Mouse (Mus musculus): ENCODE measurements at regions not wholly inside any gene's neighbourhood (a gene's known extent, or its start where the extent isn't known, plus 50 kb on each side); places are given as distances from the start of the nearest gene placed in this dataset.

DNA sequence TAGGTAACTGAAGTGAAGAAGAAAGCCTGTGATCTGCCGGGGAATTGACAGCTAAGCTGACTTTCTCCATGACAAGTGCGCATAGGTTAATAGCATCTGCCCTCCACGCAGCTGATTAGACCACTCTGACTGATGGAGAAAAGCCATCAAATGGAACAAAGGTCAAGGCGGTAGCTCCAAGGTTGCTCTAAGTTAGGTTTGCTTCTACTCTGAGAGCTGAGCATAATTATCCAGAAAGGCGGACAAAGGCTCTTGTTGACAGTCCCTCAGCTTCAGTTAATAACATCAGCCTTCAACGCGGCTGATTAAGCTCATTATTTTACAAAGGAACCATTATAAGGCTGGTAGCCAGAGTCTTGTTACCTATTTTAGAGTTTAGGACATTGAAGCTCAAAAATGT lies 54.0 kb upstream of the Enpep start:
- ATAC-seq (ENCODE audit: insufficient number of reproducible peaks, insufficient read depth, low FRiP score, low TSS enrichment) = no peak
- Histone ChIP-seq H3K36me3 (no peaks in the 10 kb centered on the region), H3K4me3 (no peak overlapping the region), H3K4me1 (no peaks in the 10 kb centered on the region), H3K27me3 (no peaks in the 10 kb centered on the region), H3K27ac (no peak overlapping the region), H3K9me3 (no peaks in the 10 kb centered on the region), H3K4me2 (replicated peaks) (no peak overlapping the region), H3K9ac (no peak overlapping the region)
- WGBS = 29% methylated on average over 7 of the region's 7 CpGs

GRCm38 (mm10) chr3:129390506-129390905 lies 58.0 kb upstream of the Enpep start:
- Histone ChIP-seq H3K4me1 (no peaks in the 10 kb centered on the region), H3K9me3 (no peaks in the 10 kb centered on the region), H3K27ac (no peak overlapping the region), H3K9ac (no peak overlapping the region), H3K36me3 (no peaks in the 10 kb centered on the region), H3K4me3 (no peak overlapping the region), H3K4me2 (replicated peaks) (no peak overlapping the region), H3K27me3 (no peaks in the 10 kb centered on the region)
- 93% methylated on average over 11 of the region's 11 CpGs for WGBS
- no peak for ATAC-seq (ENCODE audit: insufficient number of reproducible peaks, insufficient read depth, low FRiP score, low TSS enrichment)

- Histone ChIP-seq H3K27ac (no peak overlapping the region), H3K27me3 (no peaks in the 10 kb centered on the region), H3K36me3 (no peaks in the 10 kb centered on the region), H3K4me2 (replicated peaks) (no peak overlapping the region), H3K9ac (no peak overlapping the region), H3K4me1 (no peaks in the 10 kb centered on the region), H3K9me3 (no peaks in the 10 kb centered on the region), H3K4me3 (no peak overlapping the region)
- ATAC-seq (ENCODE audit: insufficient number of reproducible peaks, insufficient read depth, low FRiP score, low TSS enrichment) = no peak
- 47% methylated on average over 14 of the region's 14 CpGs for whole genome bisulfite sequencing
Observed at GRCm38 (mm10) chr3:129391888-129392813, 59.6 kb upstream of the Enpep start.

GRCm38 (mm10) chr3:129392814-129393804 lies 60.6 kb upstream of the Enpep start:
- no peaks in the 10 kb centered on the region for H3K36me3 ChIP-seq
- 74% methylated on average over 23 of the region's 23 CpGs for WGBS
- no peak overlapping the region for H3K27ac ChIP-seq
- no peak overlapping the region for H3K4me3 ChIP-seq
- H3K4me2 ChIP-seq (replicated peaks) = no peak overlapping the region
- H3K27me3 ChIP-seq = no peaks in the 10 kb centered on the region
- ATAC-seq (ENCODE audit: insufficient number of reproducible peaks, insufficient read depth, low FRiP score, low TSS enrichment) = no peak
- H3K4me1 ChIP-seq = no peaks in the 10 kb centered on the region
- no peaks in the 10 kb centered on the region for H3K9me3 ChIP-seq
- no peak overlapping the region for H3K9ac ChIP-seq

DNA sequence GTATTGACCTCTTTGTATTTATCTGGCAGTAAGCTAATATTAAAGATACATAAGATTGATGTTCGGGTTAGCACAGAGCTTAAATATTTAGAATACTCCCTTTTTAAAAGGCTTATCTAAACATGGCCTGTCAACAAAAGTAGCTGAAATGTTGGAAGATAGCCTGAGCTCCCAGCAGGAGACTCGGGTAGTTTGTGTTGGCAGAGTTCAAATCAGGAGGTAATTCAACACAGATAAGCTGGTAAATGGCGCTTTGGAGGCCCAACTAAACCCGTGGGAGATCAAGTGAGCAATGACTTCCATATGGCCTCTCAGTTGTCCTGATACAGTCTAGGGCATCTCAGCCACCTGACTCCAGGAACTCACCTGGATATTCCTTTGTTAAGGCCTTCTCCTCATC lies 65.0 kb upstream of the Enpep start:
- Histone ChIP-seq H3K9me3 (no peaks in the 10 kb centered on the region), H3K4me2 (replicated peaks) (no peak overlapping the region), H3K9ac (no peak overlapping the region), H3K36me3 (no peaks in the 10 kb centered on the region), H3K27me3 (no peaks in the 10 kb centered on the region), H3K4me3 (no peak overlapping the region), H3K4me1 (no peaks in the 10 kb centered on the region), H3K27ac (no peak overlapping the region)
- ATAC-seq (ENCODE audit: insufficient number of reproducible peaks, insufficient read depth, low FRiP score, low TSS enrichment) = no peak
- WGBS = 34% methylated on average over 4 of the region's 4 CpGs

GRCm38 (mm10) chr3:129400092-129400924 lies 67.8 kb upstream of the Enpep start:
- H3K4me2 ChIP-seq (replicated peaks) = no peak overlapping the region
- H3K9me3 ChIP-seq = no peaks in the 10 kb centered on the region
- H3K4me1 ChIP-seq = no peaks in the 10 kb centered on the region
- H3K9ac ChIP-seq = no peak overlapping the region
- no peak overlapping the region for H3K4me3 ChIP-seq
- WGBS = 77% methylated on average over 12 of the region's 12 CpGs
- no peaks in the 10 kb centered on the region for H3K36me3 ChIP-seq
- no peak for ATAC-seq (ENCODE audit: insufficient number of reproducible peaks, insufficient read depth, low FRiP score, low TSS enrichment)
- H3K27me3 ChIP-seq = no peaks in the 10 kb centered on the region
- no peak overlapping the region for H3K27ac ChIP-seq

DNA sequence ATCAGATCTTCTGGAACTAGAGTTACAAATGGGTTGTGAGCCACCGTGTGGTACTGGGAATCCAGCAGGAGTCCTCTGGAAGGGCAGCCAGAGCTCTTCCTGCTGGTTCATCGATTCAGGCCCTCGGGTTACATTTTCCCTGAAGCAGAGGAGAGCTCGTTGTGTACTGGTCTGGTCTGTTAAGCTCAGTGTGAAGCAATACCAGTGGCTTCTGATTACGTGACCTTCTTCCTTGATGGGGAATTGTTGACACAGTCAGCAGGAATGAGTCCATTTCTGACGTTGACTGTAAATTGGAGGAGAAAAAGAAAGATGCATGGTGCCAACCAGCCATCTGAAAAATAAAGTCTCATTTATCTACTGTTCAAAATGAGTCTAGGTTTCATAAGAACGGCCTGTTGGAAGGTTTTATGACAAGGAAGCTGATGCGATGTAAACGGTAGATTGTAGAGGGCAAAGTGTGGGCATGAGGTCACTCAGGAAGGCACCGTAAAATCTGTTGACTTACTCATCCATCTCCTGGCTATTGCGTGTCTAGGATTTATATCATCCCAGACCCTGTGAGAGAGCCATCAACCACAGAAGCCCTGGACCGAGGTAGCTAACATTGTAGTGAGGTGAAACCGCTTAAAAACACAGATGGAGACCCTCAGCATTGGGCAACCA lies 79.0 kb upstream of the Enpep start:
- no peak for ATAC-seq (ENCODE audit: insufficient number of reproducible peaks, insufficient read depth, low FRiP score, low TSS enrichment)
- no peaks in the 10 kb centered on the region for H3K27me3 ChIP-seq
- H3K4me3 ChIP-seq = no peak overlapping the region
- peaks cover 5% of the 10 kb centered on the region; the same call in 1 of the 2 replicates for H3K4me1 ChIP-seq
- no peak overlapping the region for H3K9ac ChIP-seq
- 81% methylated on average over 13 of the region's 13 CpGs for WGBS
- H3K9me3 ChIP-seq = no peaks in the 10 kb centered on the region
- no peak overlapping the region for H3K27ac ChIP-seq
- H3K36me3 ChIP-seq = no peaks in the 10 kb centered on the region
- H3K4me2 ChIP-seq (replicated peaks) = no peak overlapping the region

- ATAC-seq (ENCODE audit: insufficient number of reproducible peaks, insufficient read depth, low FRiP score, low TSS enrichment) = 0 out of 2 replicates have a peak, but pooled peaks have one; percentile 22
- Histone ChIP-seq H3K36me3 (no peaks in the 10 kb centered on the region), H3K4me3 (no peak overlapping the region), H3K9me3 (no peaks in the 10 kb centered on the region), H3K27me3 (no peaks in the 10 kb centered on the region), H3K27ac (peak overlapping the region; percentile 67; the same call in 1 of the 2 replicates), H3K4me1 (peaks cover 5% of the 10 kb centered on the region; the same call in 1 of the 2 replicates), H3K4me2 (replicated peaks) (no peak overlapping the region), H3K9ac (no peak overlapping the region)
- WGBS = 26% methylated on average over 11 of the region's 11 CpGs
Observed at GRCm38 (mm10) chr3:129412126-129412960, 79.8 kb upstream of the Enpep start.

DNA sequence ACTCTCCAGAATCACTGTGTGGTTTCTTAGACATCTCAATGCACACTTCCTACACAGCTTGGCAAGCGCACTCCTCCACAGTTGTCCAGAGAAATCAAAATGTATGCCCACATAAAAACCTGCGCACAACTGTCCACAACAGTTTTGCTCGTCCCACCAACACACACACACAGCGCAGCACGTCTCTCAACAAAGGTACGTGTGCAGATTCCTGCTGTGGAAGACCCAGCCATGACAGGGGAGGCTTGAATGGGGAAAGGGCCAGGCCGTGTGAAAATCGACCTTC lies 80.4 kb upstream of the Enpep start:
- no peak overlapping the region for H3K4me3 ChIP-seq
- H3K9ac ChIP-seq = no peak overlapping the region
- no peaks in the 10 kb centered on the region for H3K27me3 ChIP-seq
- WGBS = 57% methylated on average over 8 of the region's 8 CpGs
- H3K4me2 ChIP-seq (replicated peaks) = no peak overlapping the region
- no peaks in the 10 kb centered on the region for H3K9me3 ChIP-seq
- no peak for ATAC-seq (ENCODE audit: insufficient number of reproducible peaks, insufficient read depth, low FRiP score, low TSS enrichment)
- H3K36me3 ChIP-seq = no peaks in the 10 kb centered on the region
- H3K27ac ChIP-seq = peak overlapping the region; percentile 67
- peaks cover 5% of the 10 kb centered on the region; the same call in 1 of the 2 replicates for H3K4me1 ChIP-seq

DNA sequence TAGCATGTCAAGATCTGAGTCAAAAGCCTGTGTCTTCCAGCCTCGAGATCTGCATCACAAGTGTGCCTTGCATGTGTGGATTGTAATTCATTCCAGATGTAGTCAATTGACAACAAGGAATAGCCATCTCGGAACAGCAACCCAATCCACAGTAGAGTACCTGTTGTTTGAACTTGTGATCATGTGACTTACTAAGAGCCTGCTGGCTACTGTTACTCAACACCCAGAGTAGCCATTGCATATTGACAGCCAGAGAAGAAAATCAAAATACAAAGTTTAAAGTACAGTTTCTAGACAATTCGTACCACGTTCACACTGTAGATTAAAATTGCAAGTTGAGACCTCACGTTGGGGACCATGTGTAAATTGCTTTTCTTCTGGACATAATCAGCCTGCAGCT lies 83.1 kb upstream of the Enpep start:
- Histone ChIP-seq H3K4me1 (peaks cover 5% of the 10 kb centered on the region; the same call in 1 of the 2 replicates), H3K9me3 (no peaks in the 10 kb centered on the region), H3K9ac (no peak overlapping the region), H3K36me3 (no peaks in the 10 kb centered on the region), H3K27me3 (no peaks in the 10 kb centered on the region), H3K4me2 (replicated peaks) (no peak overlapping the region), H3K27ac (no peak overlapping the region), H3K4me3 (no peak overlapping the region)
- ATAC-seq (ENCODE audit: insufficient number of reproducible peaks, insufficient read depth, low FRiP score, low TSS enrichment) = no peak
- WGBS = 53% methylated on average over 5 of the region's 5 CpGs
